Mouse (Mus musculus) CD4-positive helper T cell, adult 2 months (primary cell): ENCODE measurements around the gene Rimkla.

Source experiments
- DNase-seq: peaks from one replicate; pipeline ENCODE4 v3.0.0-alpha.2; 2012; ENCODE audit warnings: low read depth, missing footprints, low spot score

Gene Rimkla

GRCm38 (mm10) chr4:119467720-119468380 lies 24.6 kb downstream of the Rimkla start:
- no peak for DNase-seq

- DNase-seq = no peak
Observed at GRCm38 (mm10) chr4:119465841-119466240, 26.6 kb downstream of the Rimkla start.

GRCm38 (mm10) chr4:119463756-119464419 lies 28.5 kb downstream of the Rimkla start:
- DNase-seq = peak; percentile 74

GRCm38 (mm10) chr4:119462858-119463755 lies 29.3 kb downstream of the Rimkla start:
- DNase-seq = peak; percentile 7

GRCm38 (mm10) chr4:119462457-119462856 lies 30.0 kb downstream of the Rimkla start:
- no peak for DNase-seq

GRCm38 (mm10) chr4:119460728-119461141 lies 31.7 kb downstream of the Rimkla start:
- DNase-seq = no peak

GRCm38 (mm10) chr4:119460296-119460695 lies 32.1 kb downstream of the Rimkla start:
- DNase-seq = peak; percentile 8

- no peak for DNase-seq
Observed at GRCm38 (mm10) chr4:119453533-119453932, 38.9 kb downstream of the Rimkla start.

- no peak for DNase-seq
Observed at GRCm38 (mm10) chr4:119453128-119453527, 39.3 kb downstream of the Rimkla start.

GRCm38 (mm10) chr4:119450436-119450835 lies 42.0 kb downstream of the Rimkla start:
- DNase-seq = no peak

- no peak for DNase-seq
Observed at GRCm38 (mm10) chr4:119447786-119448185, 44.6 kb downstream of the Rimkla start.

GRCm38 (mm10) chr4:119447261-119447660 lies 45.2 kb downstream of the Rimkla start:
- DNase-seq = no peak

GRCm38 (mm10) chr4:119442539-119442938 lies 49.9 kb downstream of the Rimkla start:
- no peak for DNase-seq

GRCm38 (mm10) chr4:119441836-119442235 lies 50.6 kb downstream of the Rimkla start:
- DNase-seq = no peak

- no peak for DNase-seq
Observed at GRCm38 (mm10) chr4:119437936-119438335, 54.5 kb downstream of the Rimkla start.

GRCm38 (mm10) chr4:119430678-119431077 lies 61.8 kb downstream of the Rimkla start:
- DNase-seq = peak; percentile 52

GRCm38 (mm10) chr4:119427680-119428079 lies 64.7 kb downstream of the Rimkla start:
- DNase-seq = no peak

GRCm38 (mm10) chr4:119425601-119426000 lies 66.8 kb downstream of the Rimkla start:
- DNase-seq = no peak

GRCm38 (mm10) chr4:119425077-119425476 lies 67.4 kb downstream of the Rimkla start:
- no peak for DNase-seq

- DNase-seq = peak; percentile 93
Observed at GRCm38 (mm10) chr4:119422294-119422964, 70.0 kb downstream of the Rimkla start, which contains the start of the genes Ppcs and Zmynd12. Ppcs (minus strand) TSS chr4:119422420. Zmynd12 (plus strand) TSS chr4:119422814.

GRCm38 (mm10) chr4:119421921-119422293 lies 70.5 kb downstream of the Rimkla start:
- no peak for DNase-seq
